Mouse (Mus musculus) heart, postnatal 0 days (tissue): ENCODE results near the gene Sh3bp5l.

Source experiments
- CTCF ChIP-seq: IDR thresholded peaks from 2 replicates; pipeline ENCODE4 v1.5.1; 2016; ENCODE audit warnings: antibody characterized with exemption, control low read depth, low read depth
- EP300 ChIP-seq: IDR thresholded peaks from 2 replicates; pipeline ENCODE4 v1.6.1; 2016; ENCODE audit warnings: antibody characterized with exemption, low read depth

GRCm38 (mm10) chr11:58382471-58382870 is 51.9 kb downstream of the Sh3bp5l start:
- no peak for TF ChIP-seq CTCF
- TF ChIP-seq EP300: no peak
